Mouse (Mus musculus) heart, adult 2 months (tissue): ENCODE measurements around the gene Nppc. TPM values are rescaled to one million over a fixed set of nuclear protein-coding genes. Genes with fewer than 3 reads are reported as not detected.
A peak's percentile ranks its signal among the peaks of the same experiment; 100 is the strongest.

ENCODE experiments used
- DNase-seq, 2 experiments: peaks; one replicate each; pipeline ENCODE4 v3.0.0; 2021
- H3K27ac ChIP-seq: fragments of 200-600 bp; 2 replicates; pipeline ENCODE4 v1.8.1; 2022
- H3K27me3 ChIP-seq: fragments of 200-500 bp; 2 replicates; pipeline ENCODE4 v1.6.1; 2012; ENCODE audit warnings: mild to moderate bottlenecking, low read length, inconsistent platforms, mixed read lengths; ENCODE audit not compliant: control insufficient read depth, insufficient read depth
- H3K36me3 ChIP-seq: fragments of 200-500 bp; 2 replicates; pipeline ENCODE4 v1.6.1; 2012; ENCODE audit warnings: low read length, inconsistent platforms; ENCODE audit not compliant: control insufficient read depth, insufficient read depth
- H3K4me1 ChIP-seq: fragments of 200-500 bp; 2 replicates; pipeline ENCODE4 v1.6.1; 2011; ENCODE audit warnings: low read length; ENCODE audit not compliant: control insufficient read depth, insufficient read depth
- H3K4me3 ChIP-seq: fragments of 200-600 bp; 2 replicates; pipeline ENCODE4 v1.8.1; 2022
- H3K79me2 ChIP-seq: fragments of 200-500 bp; replicated peaks from 2 replicates; pipeline ENCODE4 v1.6.1; 2012; ENCODE audit warnings: mild to moderate bottlenecking, inconsistent platforms, low read length, moderate library complexity, mixed read lengths; ENCODE audit not compliant: control insufficient read depth, insufficient read depth
- H3K9ac ChIP-seq: fragments of 200-500 bp; 2 replicates; pipeline ENCODE4 v1.6.1; 2012; ENCODE audit warnings: low read depth, mild to moderate bottlenecking, control low read depth, inconsistent platforms, low read length, mixed read lengths
- CTCF ChIP-seq: fragments of 200-600 bp; IDR thresholded peaks from 2 replicates; pipeline ENCODE4 v1.8.1; 2022; ENCODE audit warnings: antibody characterized with exemption, mild to moderate bottlenecking, moderate library complexity
- EP300 ChIP-seq: fragments of 200-500 bp; IDR thresholded peaks from 2 replicates; pipeline ENCODE4 v1.6.1; 2011; ENCODE audit warnings: low read depth, low read length, control low read depth; ENCODE audit not compliant: insufficient read depth
- POLR2A ChIP-seq: fragments of 200-500 bp; IDR thresholded peaks from 2 replicates; pipeline ENCODE4 v1.6.1; 2011; ENCODE audit warnings: mild to moderate bottlenecking, low read depth, low read length, control low read depth; ENCODE audit not compliant: insufficient read depth
- WGBS: fragments of 180-500 bp; shearing (Covaris S2); methylation state at CpG from one replicate; pipeline ENCODE4 v1.1.7; 2018; 5-methylcytosine and 5-hydroxymethylcytosine counted together
- intact Hi-C: fragments of 180-260 bp; cut with DNase I; formaldehyde crosslinking; loops from one replicate; pipeline ENCODE4 v1.15.1; 2025
- polyA plus RNA-seq: library from polyadenylated mRNA; depleted of rRNA; stranded (reverse); fragments of >200 nt; gene quantifications from 2 replicates; pipeline ENCODE4 v1.2.3, GENCODE M21; 2012
- total RNA-seq, 2 experiments: library from RNA; stranded (reverse); gene quantifications; 2 replicates each; pipeline ENCODE4 v1.2.3; 2021

Gene Nppc
- total and polyA plus RNA-seq, 3 experiments = 0.14 TPM; not detected in 2

DNA sequence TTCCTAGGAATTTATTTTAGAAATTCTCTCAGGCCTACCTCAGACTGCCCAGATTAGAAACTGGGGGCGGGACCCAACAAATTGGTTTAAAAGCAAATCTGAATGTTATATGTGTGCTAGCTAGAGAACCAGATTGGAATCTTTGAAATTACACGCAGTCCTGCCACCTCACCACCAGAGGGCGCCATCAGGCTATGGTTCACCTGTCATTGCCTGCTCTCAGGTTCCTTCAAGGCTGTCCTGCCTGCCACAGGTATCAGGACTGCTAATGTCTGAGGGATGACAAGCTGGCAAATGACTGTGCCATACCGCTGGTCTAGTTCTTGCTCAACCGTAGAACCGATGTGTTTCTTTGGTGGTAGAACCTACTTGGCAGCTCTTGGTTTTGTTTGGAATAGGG is 20.1 kb downstream of the Nppc start:
- DNase-seq = peak; percentile 26 to 68
- H3K36me3 ChIP-seq = no peaks in the 10 kb centered on the region
- no peak overlapping the region for H3K9ac ChIP-seq
- no peaks in the 10 kb centered on the region for H3K79me2 ChIP-seq
- WGBS = 21% methylated on average over 6 of the region's 6 CpGs
- TF ChIP-seq POLR2A (no peak), CTCF (peak; percentile 95), EP300 (0 out of 2 replicates have a peak, but pooled peaks have one; percentile 18)
- intact Hi-C loops = loop anchor here (1.0 to 5.0 kb wide), 2 partner anchors 391 to 537 kb away; no protein-coding TSS in a partner anchor
- no peak overlapping the region for H3K4me3 ChIP-seq
- no peaks in the 10 kb centered on the region for H3K27me3 ChIP-seq
- no peaks in the 10 kb centered on the region for H3K4me1 ChIP-seq
- no peak overlapping the region for H3K27ac ChIP-seq

DNA sequence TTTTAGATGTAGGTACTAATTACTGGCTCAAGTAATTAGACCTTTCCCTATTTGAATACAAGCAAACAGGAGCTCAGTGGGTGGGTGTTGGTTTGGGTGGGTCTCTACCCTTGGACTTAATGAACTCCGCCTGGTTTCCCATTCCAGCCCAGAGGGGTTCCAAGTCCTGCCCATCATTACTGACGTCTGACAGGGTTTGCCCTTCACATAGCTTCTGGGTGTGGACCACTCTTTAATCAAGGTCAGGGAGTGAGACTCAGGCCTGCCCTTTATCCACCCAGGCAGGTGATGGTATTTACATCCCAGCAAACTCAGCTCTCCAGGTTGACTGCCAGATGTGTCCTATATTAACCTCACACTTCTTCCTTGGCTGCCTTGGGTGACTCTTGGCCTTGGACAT is 22.9 kb downstream of the Nppc start:
- Histone ChIP-seq H3K27ac (no peak overlapping the region), H3K79me2 (no peaks in the 10 kb centered on the region), H3K4me1 (no peaks in the 10 kb centered on the region), H3K9ac (no peak overlapping the region), H3K4me3 (no peak overlapping the region), H3K36me3 (no peaks in the 10 kb centered on the region), H3K27me3 (no peaks in the 10 kb centered on the region)
- DNase-seq = no peak
- 53% methylated on average over 2 of the region's 2 CpGs for WGBS
- intact Hi-C loops = no loop called here
- TF ChIP-seq POLR2A (no peak), CTCF (no peak), EP300 (no peak)

DNA sequence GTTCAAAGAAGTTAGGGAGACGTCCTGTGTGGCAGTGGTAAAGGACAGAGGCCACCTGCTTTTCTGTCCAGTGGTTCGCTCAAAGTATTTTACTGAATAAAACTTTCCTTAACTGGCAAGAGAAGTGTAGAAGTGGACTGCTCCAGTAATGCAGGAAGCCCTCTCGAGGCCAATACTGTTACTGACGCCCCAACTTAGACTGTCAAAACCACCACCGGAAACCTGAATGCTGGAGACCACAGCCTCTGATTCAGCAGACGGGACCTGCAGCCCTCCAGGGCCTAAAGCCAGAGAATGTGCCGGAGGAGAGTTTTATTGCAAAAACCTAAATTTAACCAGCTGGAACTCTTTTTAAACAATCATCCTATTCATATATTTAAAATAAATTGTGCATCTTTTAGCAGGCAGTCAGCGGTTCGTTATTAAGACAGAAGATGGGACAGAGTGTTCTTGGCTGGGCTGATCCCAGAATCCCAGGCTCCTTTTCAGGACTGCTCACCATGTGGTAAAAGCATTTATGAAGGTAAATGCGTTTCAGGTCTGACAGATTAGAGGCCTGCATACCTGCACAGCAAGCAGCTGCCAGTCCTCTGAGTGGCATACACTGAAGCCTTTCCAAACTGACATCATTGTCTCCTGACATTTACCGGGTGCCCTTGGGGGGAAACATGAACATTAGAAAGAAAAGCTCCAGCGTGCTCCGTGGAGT is 27.1 kb downstream of the Nppc start:
- DNase-seq = no peak
- 66% methylated on average over 13 of the region's 13 CpGs for WGBS
- Histone ChIP-seq H3K27ac (no peak overlapping the region), H3K27me3 (no peaks in the 10 kb centered on the region), H3K4me3 (no peak overlapping the region), H3K9ac (no peak overlapping the region), H3K36me3 (no peaks in the 10 kb centered on the region), H3K79me2 (no peaks in the 10 kb centered on the region), H3K4me1 (no peaks in the 10 kb centered on the region)
- no peak for TF ChIP-seq EP300
- no peak for TF ChIP-seq CTCF
- TF ChIP-seq POLR2A = no peak
- intact Hi-C loops = no loop called here

DNA sequence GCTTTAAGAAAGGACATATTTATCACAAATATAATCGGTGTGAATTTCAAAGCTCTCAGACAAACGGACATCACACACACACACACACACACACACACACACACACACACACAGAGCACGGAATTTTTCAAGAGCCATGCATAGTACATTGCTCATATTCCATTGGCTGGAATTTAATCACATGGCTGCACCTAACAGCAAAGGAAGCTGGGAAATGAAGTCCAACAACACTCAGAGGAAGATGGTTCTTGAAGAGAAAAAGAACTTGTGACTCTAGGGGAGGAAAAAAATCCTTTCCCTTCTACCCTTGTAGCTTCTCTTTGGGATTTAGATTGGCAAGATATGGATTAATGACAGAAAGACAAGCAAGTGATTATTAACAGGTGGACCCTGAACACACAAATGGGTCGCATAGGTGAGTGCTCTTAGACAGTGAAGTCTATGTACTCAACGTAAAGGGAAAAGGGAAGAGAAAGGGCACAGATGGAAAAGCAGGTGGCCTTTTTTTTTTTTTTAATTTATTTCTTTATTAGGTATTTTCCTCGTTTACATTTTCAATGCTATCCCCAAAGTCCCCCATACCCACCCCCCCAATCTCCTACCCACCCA is 35.5 kb downstream of the Nppc start:
- Histone ChIP-seq H3K27me3 (no peaks in the 10 kb centered on the region), H3K9ac (no peak overlapping the region), H3K4me3 (no peak overlapping the region), H3K4me1 (no peaks in the 10 kb centered on the region), H3K79me2 (no peaks in the 10 kb centered on the region), H3K36me3 (no peaks in the 10 kb centered on the region), H3K27ac (no peak overlapping the region)
- WGBS = 54% methylated on average over 6 of the region's 6 CpGs
- no peak for DNase-seq
- no peak for TF ChIP-seq EP300
- TF ChIP-seq POLR2A = no peak
- no peak for TF ChIP-seq CTCF
- intact Hi-C loops = no loop called here

DNA sequence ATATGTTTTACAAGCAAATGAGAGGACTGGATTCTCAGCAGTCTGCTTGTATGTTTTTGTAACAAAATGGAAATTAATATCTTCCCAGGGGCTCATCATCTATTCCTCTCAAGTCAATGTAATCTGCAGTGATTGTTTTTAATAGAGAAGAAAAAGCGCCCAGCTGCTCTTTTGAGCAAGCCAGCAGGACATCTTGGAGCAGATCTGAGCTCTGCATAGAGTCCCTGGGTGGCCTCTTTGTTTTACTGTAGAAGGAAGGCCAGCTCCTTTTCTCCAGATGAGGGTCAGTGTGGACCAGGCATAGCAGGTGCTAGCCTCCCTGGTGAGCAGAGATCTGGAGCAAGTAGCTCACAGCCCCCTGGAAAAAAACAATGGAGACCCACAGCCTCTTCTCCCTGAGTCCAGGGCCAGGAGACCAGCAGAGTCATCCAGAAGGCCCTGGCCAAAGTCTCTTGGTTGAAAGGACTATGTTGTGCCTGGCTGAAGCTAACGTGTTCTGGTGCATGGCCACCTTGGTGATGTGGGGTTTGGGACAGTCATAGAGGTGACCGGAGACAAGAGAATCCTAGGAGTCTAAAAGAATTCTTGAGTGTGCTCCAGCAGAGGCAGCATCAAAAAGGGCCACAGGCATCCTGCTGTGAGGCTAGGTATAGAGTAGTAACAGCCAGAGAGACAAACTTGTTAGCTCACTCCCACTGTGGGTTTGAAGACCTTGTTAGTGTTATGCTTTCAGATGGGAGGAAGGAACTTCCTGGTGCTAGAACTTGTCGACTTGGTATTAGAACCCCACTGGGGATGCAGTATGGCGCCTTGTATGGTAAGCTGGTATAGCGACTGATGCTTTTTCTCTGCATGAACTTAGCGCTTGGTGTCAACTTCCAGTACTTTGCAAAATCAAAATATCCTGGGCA is 36.3 kb downstream of the Nppc start:
- no peak overlapping the region for H3K9ac ChIP-seq
- 70% methylated on average over 7 of the region's 7 CpGs for WGBS
- H3K4me3 ChIP-seq = no peak overlapping the region
- no peak overlapping the region for H3K27ac ChIP-seq
- no peak for DNase-seq
- H3K36me3 ChIP-seq = no peaks in the 10 kb centered on the region
- no peaks in the 10 kb centered on the region for H3K4me1 ChIP-seq
- TF ChIP-seq EP300 = no peak
- TF ChIP-seq CTCF = no peak
- no peak for TF ChIP-seq POLR2A
- intact Hi-C loops = no loop called here
- H3K27me3 ChIP-seq = no peaks in the 10 kb centered on the region
- no peaks in the 10 kb centered on the region for H3K79me2 ChIP-seq

DNA sequence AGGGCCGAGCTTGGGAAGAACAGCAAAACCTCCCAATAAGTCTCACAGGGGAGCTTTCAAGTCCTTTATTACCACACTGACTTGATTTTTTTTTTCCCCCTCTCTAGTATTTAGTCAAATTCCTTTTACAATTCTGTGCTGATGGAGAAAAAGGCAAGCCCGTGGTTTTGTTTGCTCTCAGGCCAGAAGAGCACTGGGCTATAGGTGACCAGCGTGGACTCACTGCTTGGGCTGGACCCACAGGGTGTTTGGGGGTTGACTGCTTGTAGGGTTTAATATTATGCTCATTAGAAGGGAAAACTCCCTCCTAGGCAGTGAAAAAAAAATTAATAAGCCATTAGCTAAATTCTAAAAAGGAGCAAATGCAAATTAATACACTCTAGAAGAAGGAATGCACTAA is 36.9 kb downstream of the Nppc start:
- Histone ChIP-seq H3K27me3 (no peaks in the 10 kb centered on the region), H3K27ac (no peak overlapping the region), H3K4me3 (no peak overlapping the region), H3K4me1 (no peaks in the 10 kb centered on the region), H3K79me2 (no peaks in the 10 kb centered on the region), H3K9ac (no peak overlapping the region), H3K36me3 (no peaks in the 10 kb centered on the region)
- 70% methylated on average over 3 of the region's 3 CpGs for WGBS
- intact Hi-C loops = no loop called here
- no peak for DNase-seq
- TF ChIP-seq EP300 (no peak), POLR2A (no peak), CTCF (no peak)
